Mouse (Mus musculus): Measurements from ENCODE around the gene Serpini1. TPM values are rescaled to one million over a fixed set of nuclear protein-coding genes. Genes with fewer than 3 reads are reported as not detected.

Serpini1 gene
- polyA plus RNA-seq, 1 experiment: 0.72 TPM

GRCm38 (mm10) chr3:75575582-75575981 is 18.2 kb downstream of the Serpini1 start:
- peaks cover 3% of the 10 kb centered on the region; the same call in 1 of the 2 replicates for H3K4me1 ChIP-seq (ENCODE audit: control insufficient read depth, insufficient read depth, insufficient read length)
- DNase-seq (ENCODE audit: low read depth in 1 of 2, low spot score in 2 of 2): no peak
- H3K27me3 ChIP-seq (ENCODE audit: control insufficient read depth, insufficient read depth, low read length): no peaks in the 10 kb centered on the region
- H3K27ac ChIP-seq (ENCODE audit: insufficient read depth, low read length): no peak overlapping the region
- H3K36me3 ChIP-seq (ENCODE audit: control insufficient read depth, insufficient read depth, low read length): no peaks in the 10 kb centered on the region
- no peak for TF ChIP-seq CTCF (IDR thresholded peaks at IDR 0.05; ENCODE audit: extremely low read depth, insufficient read depth, insufficient read length, insufficient replicate concordance)
- no peak for TF ChIP-seq POLR2A (IDR thresholded peaks at IDR 0.05; ENCODE audit: low read depth, low read length)
- WGBS: 82% methylated on average over 1 of the region's 1 CpGs
- no peak overlapping the region for H3K4me3 ChIP-seq (ENCODE audit: extremely low read depth, insufficient read depth, insufficient read length)

- 62% methylated on average over 4 of the region's 4 CpGs for WGBS
- Histone ChIP-seq H3K36me3 (ENCODE audit: control insufficient read depth, insufficient read depth, low read length) (no peaks in the 10 kb centered on the region), H3K4me1 (ENCODE audit: control insufficient read depth, insufficient read depth, insufficient read length) (peaks cover 3% of the 10 kb centered on the region; the same call in 1 of the 2 replicates), H3K27ac (ENCODE audit: insufficient read depth, low read length) (no peak overlapping the region), H3K4me3 (ENCODE audit: extremely low read depth, insufficient read depth, insufficient read length) (no peak overlapping the region), H3K27me3 (ENCODE audit: control insufficient read depth, insufficient read depth, low read length) (no peaks in the 10 kb centered on the region)
- TF ChIP-seq POLR2A (IDR thresholded peaks at IDR 0.05; ENCODE audit: low read depth, low read length) (no peak), CTCF (IDR thresholded peaks at IDR 0.05; ENCODE audit: extremely low read depth, insufficient read depth, insufficient read length, insufficient replicate concordance) (no peak)
- DNase-seq (ENCODE audit: low read depth in 1 of 2, low spot score in 2 of 2): peak; percentile 22 to 47
These were observed 22.0 kb downstream of the Serpini1 start for GRCm38 (mm10) chr3:75579352-75579751.

GRCm38 (mm10) chr3:75583293-75583692 is 25.9 kb downstream of the Serpini1 start:
- H3K36me3 ChIP-seq (ENCODE audit: control insufficient read depth, insufficient read depth, low read length): no peaks in the 10 kb centered on the region
- WGBS: 96% methylated on average over 3 of the region's 3 CpGs
- DNase-seq (ENCODE audit: low read depth in 1 of 2, low spot score in 2 of 2): no peak
- H3K4me1 ChIP-seq (ENCODE audit: control insufficient read depth, insufficient read depth, insufficient read length): no peaks in the 10 kb centered on the region
- H3K27me3 ChIP-seq (ENCODE audit: control insufficient read depth, insufficient read depth, low read length): no peaks in the 10 kb centered on the region
- H3K27ac ChIP-seq (ENCODE audit: insufficient read depth, low read length): no peak overlapping the region
- TF ChIP-seq CTCF (IDR thresholded peaks at IDR 0.05; ENCODE audit: extremely low read depth, insufficient read depth, insufficient read length, insufficient replicate concordance): no peak
- H3K4me3 ChIP-seq (ENCODE audit: extremely low read depth, insufficient read depth, insufficient read length): no peak overlapping the region

GRCm38 (mm10) chr3:75584898-75585297 is 27.6 kb downstream of the Serpini1 start:
- H3K36me3 ChIP-seq (ENCODE audit: control insufficient read depth, insufficient read depth, low read length): no peaks in the 10 kb centered on the region
- TF ChIP-seq CTCF (IDR thresholded peaks at IDR 0.05; ENCODE audit: extremely low read depth, insufficient read depth, insufficient read length, insufficient replicate concordance) (no peak), POLR2A (IDR thresholded peaks at IDR 0.05; ENCODE audit: low read depth, low read length) (no peak)
- H3K4me3 ChIP-seq (ENCODE audit: extremely low read depth, insufficient read depth, insufficient read length): no peak overlapping the region
- WGBS: 91% methylated on average over 4 of the region's 4 CpGs
- no peak for DNase-seq (ENCODE audit: low read depth in 1 of 2, low spot score in 2 of 2)
- H3K27ac ChIP-seq (ENCODE audit: insufficient read depth, low read length): no peak overlapping the region
- no peaks in the 10 kb centered on the region for H3K4me1 ChIP-seq (ENCODE audit: control insufficient read depth, insufficient read depth, insufficient read length)
- H3K27me3 ChIP-seq (ENCODE audit: control insufficient read depth, insufficient read depth, low read length): no peaks in the 10 kb centered on the region

GRCm38 (mm10) chr3:75611019-75611418 is 53.7 kb downstream of the Serpini1 start:
- Histone ChIP-seq H3K4me1 (ENCODE audit: control insufficient read depth, insufficient read depth, insufficient read length) (no peaks in the 10 kb centered on the region), H3K4me3 (ENCODE audit: extremely low read depth, insufficient read depth, insufficient read length) (no peak overlapping the region), H3K36me3 (ENCODE audit: control insufficient read depth, insufficient read depth, low read length) (no peaks in the 10 kb centered on the region), H3K27me3 (ENCODE audit: control insufficient read depth, insufficient read depth, low read length) (no peaks in the 10 kb centered on the region), H3K27ac (ENCODE audit: insufficient read depth, low read length) (no peak overlapping the region)
- DNase-seq (ENCODE audit: low read depth in 1 of 2, low spot score in 2 of 2): no peak
- WGBS: 86% methylated on average over 7 of the region's 7 CpGs
- TF ChIP-seq POLR2A (IDR thresholded peaks at IDR 0.05; ENCODE audit: low read depth, low read length): no peak
- no peak for TF ChIP-seq CTCF (IDR thresholded peaks at IDR 0.05; ENCODE audit: extremely low read depth, insufficient read depth, insufficient read length, insufficient replicate concordance)

GRCm38 (mm10) chr3:75624627-75625026 is 67.3 kb downstream of the Serpini1 start:
- 94% methylated on average over 2 of the region's 2 CpGs for WGBS
- no peaks in the 10 kb centered on the region for H3K27me3 ChIP-seq (ENCODE audit: control insufficient read depth, insufficient read depth, low read length)
- TF ChIP-seq POLR2A (IDR thresholded peaks at IDR 0.05; ENCODE audit: low read depth, low read length): no peak
- TF ChIP-seq CTCF (IDR thresholded peaks at IDR 0.05; ENCODE audit: extremely low read depth, insufficient read depth, insufficient read length, insufficient replicate concordance): no peak
- DNase-seq (ENCODE audit: low read depth in 1 of 2, low spot score in 2 of 2): no peak
- H3K4me1 ChIP-seq (ENCODE audit: control insufficient read depth, insufficient read depth, insufficient read length): no peaks in the 10 kb centered on the region
- peaks cover 2% of the 10 kb centered on the region; the same call in 1 of the 2 replicates for H3K36me3 ChIP-seq (ENCODE audit: control insufficient read depth, insufficient read depth, low read length)
- H3K27ac ChIP-seq (ENCODE audit: insufficient read depth, low read length): no peak overlapping the region
- no peak overlapping the region for H3K4me3 ChIP-seq (ENCODE audit: extremely low read depth, insufficient read depth, insufficient read length)

GRCm38 (mm10) chr3:75630988-75631615 is 73.8 kb downstream of the Serpini1 start:
- TF ChIP-seq CTCF (IDR thresholded peaks at IDR 0.05; ENCODE audit: extremely low read depth, insufficient read depth, insufficient read length, insufficient replicate concordance) (no peak), POLR2A (IDR thresholded peaks at IDR 0.05; ENCODE audit: low read depth, low read length) (no peak)
- Histone ChIP-seq H3K4me1 (ENCODE audit: control insufficient read depth, insufficient read depth, insufficient read length) (peaks cover 9% of the 10 kb centered on the region; the same call in 1 of the 2 replicates), H3K27ac (ENCODE audit: insufficient read depth, low read length) (no peak overlapping the region), H3K27me3 (ENCODE audit: control insufficient read depth, insufficient read depth, low read length) (no peaks in the 10 kb centered on the region), H3K36me3 (ENCODE audit: control insufficient read depth, insufficient read depth, low read length) (no peaks in the 10 kb centered on the region), H3K4me3 (ENCODE audit: extremely low read depth, insufficient read depth, insufficient read length) (no peak overlapping the region)
- WGBS: 77% methylated on average over 4 of the region's 4 CpGs
- no peak for DNase-seq (ENCODE audit: low read depth in 1 of 2, low spot score in 2 of 2)
